Mouse (Mus musculus) cerebellum, adult 2 months (tissue): ENCODE results near the gene 2310022A10Rik.
A peak's percentile ranks its signal among the peaks of the same experiment; 100 is the strongest.

Source experiments
- CTCF ChIP-seq: fragments of 200-500 bp; IDR thresholded peaks from 2 replicates; pipeline ENCODE4 v1.5.1; 2011; ENCODE audit warnings: low read depth, mild to moderate bottlenecking, control low read depth, low read length, moderate library complexity, borderline replicate concordance; ENCODE audit not compliant: insufficient read depth
- POLR2A ChIP-seq: fragments of 200-500 bp; IDR thresholded peaks from 2 replicates; pipeline ENCODE4 v1.6.1; 2011; ENCODE audit warnings: low read length, control low read depth, borderline replicate concordance; ENCODE audit not compliant: insufficient read depth

DNA sequence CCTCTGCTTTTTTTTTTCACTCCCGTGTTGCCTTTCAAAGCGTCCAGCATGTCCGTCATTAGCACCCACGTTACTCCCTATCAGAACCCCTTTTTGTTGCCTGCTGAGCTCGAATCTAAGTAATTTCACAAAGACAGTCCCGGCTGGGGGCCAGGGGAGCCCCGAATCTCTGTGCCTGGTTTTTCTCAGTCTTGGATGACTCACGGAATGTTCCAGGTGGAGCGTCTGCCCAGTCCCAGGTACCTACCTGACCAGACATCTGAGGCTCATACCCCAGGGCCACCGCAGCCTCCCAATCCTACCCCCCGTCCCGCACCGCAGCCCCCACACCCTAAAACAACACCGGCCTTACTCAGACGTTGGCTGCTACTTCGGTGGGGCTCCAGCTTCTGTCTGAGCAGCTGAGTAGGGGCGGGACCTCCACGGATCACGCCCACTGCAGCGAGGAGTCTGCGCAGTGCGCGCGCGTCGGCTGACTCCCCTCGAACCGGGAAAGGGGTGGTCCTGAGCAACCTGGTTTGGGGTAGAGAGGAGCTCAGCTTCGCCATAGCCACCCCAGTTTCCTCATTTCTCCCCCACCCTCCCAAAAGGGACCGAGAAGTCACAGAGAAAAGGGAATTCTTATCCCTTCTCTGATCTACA lies 10.5 kb upstream of the 2310022A10Rik start:
- TF ChIP-seq CTCF, result no peak
- TF ChIP-seq POLR2A, result peak; percentile 88
